Mouse (Mus musculus): ENCODE measurements around the gene Fbxo10.
"Not testable (repeated sequence)": the region's sequence is repeated elsewhere in the genome, so short reads cannot be mapped to it uniquely, and the experiment has no call there.

Fbxo10 gene

GRCm38 (mm10) chr4:45084021-45084894 lies at the start of gene Fbxo10:
Gene Fbxo10 (minus strand): TSS chr4:45084604.
- DNase-seq (ENCODE audit: low read depth, low spot score), result peak; percentile 87

- DNase-seq (ENCODE audit: low read depth, low spot score), result no peak
These were observed 46.6 kb upstream of the Fbxo10 start for GRCm38 (mm10) chr4:45131021-45131420.

GRCm38 (mm10) chr4:45121311-45121710 lies 36.9 kb upstream of the Fbxo10 start:
- DNase-seq (ENCODE audit: low read depth, low spot score), result no peak

- no peak for DNase-seq (ENCODE audit: low read depth, low spot score)
These were observed 24.2 kb upstream of the Fbxo10 start for GRCm38 (mm10) chr4:45108456-45109110.

- peak; percentile 47 for DNase-seq (ENCODE audit: low read depth, low spot score)
These were observed 23.3 kb upstream of the Fbxo10 start, which contains the start of gene Tomm5 for GRCm38 (mm10) chr4:45107601-45108277. Gene Tomm5 (minus strand): TSS chr4:45108114.

- DNase-seq (ENCODE audit: low read depth, low spot score), result no peak
These were observed 22.7 kb upstream of the Fbxo10 start for GRCm38 (mm10) chr4:45107066-45107465.

- no peak for DNase-seq (ENCODE audit: low read depth, low spot score)
These were observed 22.0 kb upstream of the Fbxo10 start for GRCm38 (mm10) chr4:45106409-45106808.

- DNase-seq (ENCODE audit: low read depth, low spot score), result peak; percentile 57
These were observed 12.9 kb upstream of the Fbxo10 start for GRCm38 (mm10) chr4:45097198-45097872.

- no peak for DNase-seq (ENCODE audit: low read depth, low spot score)
These were observed 489 bp upstream of the Fbxo10 start for GRCm38 (mm10) chr4:45084895-45085290.

- no peak for DNase-seq (ENCODE audit: low read depth, low spot score)
These were observed 917 bp downstream of the Fbxo10 start for GRCm38 (mm10) chr4:45083487-45083886.

- DNase-seq (ENCODE audit: low read depth, low spot score), result no peak
These were observed 1.5 kb downstream of the Fbxo10 start for GRCm38 (mm10) chr4:45082951-45083350.

- DNase-seq (ENCODE audit: low read depth, low spot score), result not testable (repeated sequence)
These were observed 3.4 kb downstream of the Fbxo10 start for GRCm38 (mm10) chr4:45081041-45081440.

GRCm38 (mm10) chr4:45073544-45073943 lies 10.9 kb downstream of the Fbxo10 start:
- no peak for DNase-seq (ENCODE audit: low read depth, low spot score)

GRCm38 (mm10) chr4:45072261-45072973 lies 12.0 kb downstream of the Fbxo10 start:
- no peak for DNase-seq (ENCODE audit: low read depth, low spot score)

- DNase-seq (ENCODE audit: low read depth, low spot score), result no peak
These were observed 16.7 kb downstream of the Fbxo10 start for GRCm38 (mm10) chr4:45067742-45068141.

- no peak for DNase-seq (ENCODE audit: low read depth, low spot score)
These were observed 18.2 kb downstream of the Fbxo10 start for GRCm38 (mm10) chr4:45066036-45066730.

- no peak for DNase-seq (ENCODE audit: low read depth, low spot score)
These were observed 19.8 kb downstream of the Fbxo10 start for GRCm38 (mm10) chr4:45064577-45064976.

GRCm38 (mm10) chr4:45063836-45064235 lies 20.6 kb downstream of the Fbxo10 start:
- DNase-seq (ENCODE audit: low read depth, low spot score), result not testable (repeated sequence)

- DNase-seq (ENCODE audit: low read depth, low spot score), result no peak
These were observed 29.0 kb downstream of the Fbxo10 start for GRCm38 (mm10) chr4:45055451-45055850.

- no peak for DNase-seq (ENCODE audit: low read depth, low spot score)
These were observed 29.5 kb downstream of the Fbxo10 start for GRCm38 (mm10) chr4:45054862-45055261.

All from c-Kit-negative CD71-positive TER-119-positive erythroid progenitor cells, embryonic 14.5 days (primary cell).